Mouse (Mus musculus): ENCODE results near the gene Itch. TPM values are rescaled to one million over a fixed set of nuclear protein-coding genes. Genes with fewer than 3 reads are reported as not detected.
"Not testable (repeated sequence)": the region's sequence is repeated elsewhere in the genome, so short reads cannot be mapped to it uniquely, and the experiment has no call there.

The Itch gene
- total RNA-seq (2021), result 10 to 100 TPM; 44.8 to 48.0 TPM
- long read RNA-seq, experiment 1, full-length matches to known transcripts, result 20 of 22 reads
- long read RNA-seq, experiment 1, partial matches to known transcripts, result 2 of 22 reads
- long read RNA-seq, experiment 1, other reads (novel, unspliced or antisense), result 0 of 22 reads
- long read RNA-seq, experiment 2, full-length matches to known transcripts, result 3 of 6 reads
- long read RNA-seq, experiment 2, partial matches to known transcripts, result 1 of 6 reads
- long read RNA-seq, experiment 2, other reads (novel, unspliced or antisense), result 2 of 6 reads

- DNase-seq (ENCODE audit: low spot score in 2 of 2), result peak; percentile 87 to 89
Observed at GRCm38 (mm10) chr2:155133011-155133976, at the start of gene Itch. TSS of gene Itch (plus strand) at chr2:155133509.

- DNase-seq (ENCODE audit: low spot score in 2 of 2), result no peak
Observed at GRCm38 (mm10) chr2:155084546-155084945, 48.8 kb upstream of the Itch start.

GRCm38 (mm10) chr2:155086328-155086727 is 47.0 kb upstream of the Itch start:
- DNase-seq (ENCODE audit: low spot score in 2 of 2), result no peak

- no peak for DNase-seq (ENCODE audit: low spot score in 2 of 2)
Observed at GRCm38 (mm10) chr2:155088264-155088663, 45.0 kb upstream of the Itch start.

GRCm38 (mm10) chr2:155090909-155091742 is 42.2 kb upstream of the Itch start:
- no peak for DNase-seq (ENCODE audit: low spot score in 2 of 2)

GRCm38 (mm10) chr2:155091743-155092075 is 41.6 kb upstream of the Itch start:
- no peak for DNase-seq (ENCODE audit: low spot score in 2 of 2)

- no peak for DNase-seq (ENCODE audit: low spot score in 2 of 2)
Observed at GRCm38 (mm10) chr2:155093418-155093817, 39.9 kb upstream of the Itch start.

DNA sequence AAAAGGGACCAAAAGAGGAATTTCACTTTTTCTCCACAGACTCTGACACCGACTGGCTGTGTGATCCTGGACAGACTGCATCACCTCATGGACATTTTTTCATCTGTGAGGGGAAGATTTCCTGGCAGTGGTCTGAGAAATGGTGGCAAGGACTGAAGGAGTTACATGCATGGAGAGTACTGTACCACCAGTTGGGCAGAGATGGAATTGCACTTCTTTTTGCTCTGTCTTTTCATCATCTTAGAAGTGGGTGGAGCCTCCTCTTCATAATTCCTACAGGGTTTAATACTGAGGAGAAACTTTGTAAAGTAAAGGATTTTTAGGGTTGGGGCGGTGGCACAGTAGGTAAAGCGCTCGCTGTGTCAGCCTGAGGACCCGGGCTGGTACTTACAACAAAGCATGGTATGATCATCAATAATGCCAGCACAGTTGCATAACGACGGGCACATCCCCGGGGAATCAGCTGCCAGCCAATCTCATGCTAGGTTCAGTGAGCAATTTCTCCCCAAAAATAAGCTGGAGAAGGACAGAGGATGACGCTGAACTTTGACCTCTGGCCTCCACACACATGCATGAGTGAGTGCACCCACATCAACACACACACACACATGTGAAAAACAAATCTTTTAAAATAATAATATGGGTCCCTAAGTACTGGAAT is 34.5 kb upstream of the Itch start:
- no peak for DNase-seq (ENCODE audit: low spot score in 2 of 2)

DNA sequence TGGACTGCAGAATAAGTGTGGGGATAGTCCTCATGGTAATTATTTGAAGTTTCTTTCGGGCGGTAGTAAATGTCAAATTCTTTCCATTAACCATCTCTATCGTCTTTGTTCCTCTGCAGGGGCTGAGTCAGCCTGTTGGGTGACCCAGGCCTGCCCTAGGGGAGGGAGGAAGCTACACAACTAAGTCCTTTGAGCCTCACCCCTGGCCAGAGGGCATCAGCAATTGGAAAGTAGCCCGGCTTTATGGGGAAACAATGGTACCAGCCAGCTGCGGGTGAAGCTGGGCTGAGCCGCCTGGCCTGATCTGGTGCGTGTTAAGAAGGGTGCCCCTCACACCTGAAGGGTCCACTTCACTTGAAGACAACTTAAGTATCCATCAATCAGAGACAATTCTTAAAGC is 33.9 kb upstream of the Itch start:
- DNase-seq (ENCODE audit: low spot score in 2 of 2), result no peak

- DNase-seq (ENCODE audit: low spot score in 2 of 2), result no peak
Observed at GRCm38 (mm10) chr2:155099994-155100795, 33.1 kb upstream of the Itch start.

DNA sequence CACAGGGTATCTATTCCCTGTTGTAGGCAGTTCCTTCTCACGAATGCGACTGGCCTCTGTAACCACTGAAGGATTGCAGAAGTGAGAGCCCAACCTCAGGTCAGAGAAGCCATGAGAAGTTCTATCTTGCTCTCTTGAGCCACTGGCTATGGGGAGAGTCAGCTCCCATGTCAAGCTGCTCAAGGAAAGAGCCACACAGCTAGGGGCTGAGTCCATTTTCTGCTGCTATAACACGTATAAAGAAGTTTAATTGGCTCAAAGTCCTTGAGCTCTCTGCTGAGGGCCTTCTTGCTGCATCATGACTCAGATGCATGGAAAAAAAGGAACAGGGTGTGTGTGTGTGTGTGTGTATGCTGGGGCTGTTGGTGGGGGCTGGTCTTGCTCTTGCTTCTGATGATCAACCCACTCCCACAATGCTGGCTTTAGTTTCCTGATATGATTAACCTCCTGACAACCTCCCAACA is 32.5 kb upstream of the Itch start:
- no peak for DNase-seq (ENCODE audit: low spot score in 2 of 2)

- DNase-seq (ENCODE audit: low spot score in 2 of 2), result no peak
Observed at GRCm38 (mm10) chr2:155101761-155102181, 31.5 kb upstream of the Itch start.

DNA sequence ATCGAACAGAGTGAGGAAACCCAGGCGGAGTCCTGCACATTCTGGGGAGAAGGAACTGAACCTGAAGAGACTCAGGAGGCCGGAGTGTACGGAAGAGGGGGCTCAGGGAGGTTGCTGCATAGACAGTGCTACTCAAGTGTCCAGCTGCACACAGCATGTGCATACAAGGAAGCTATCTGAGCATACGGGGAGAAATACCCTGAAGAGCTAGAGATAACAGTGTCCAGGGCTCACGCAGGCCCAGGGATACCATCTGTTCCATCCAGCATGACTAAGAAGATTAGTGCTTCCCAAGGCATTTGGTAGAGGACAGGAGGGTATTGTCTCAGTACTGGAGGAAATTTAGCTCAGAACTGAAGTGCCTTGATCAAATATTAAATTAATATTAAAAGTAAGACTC is 29.7 kb upstream of the Itch start:
- DNase-seq (ENCODE audit: low spot score in 2 of 2), result no peak

- DNase-seq (ENCODE audit: low spot score in 2 of 2), result not testable (repeated sequence)
Observed at GRCm38 (mm10) chr2:155107276-155107675, 26.0 kb upstream of the Itch start.

DNA sequence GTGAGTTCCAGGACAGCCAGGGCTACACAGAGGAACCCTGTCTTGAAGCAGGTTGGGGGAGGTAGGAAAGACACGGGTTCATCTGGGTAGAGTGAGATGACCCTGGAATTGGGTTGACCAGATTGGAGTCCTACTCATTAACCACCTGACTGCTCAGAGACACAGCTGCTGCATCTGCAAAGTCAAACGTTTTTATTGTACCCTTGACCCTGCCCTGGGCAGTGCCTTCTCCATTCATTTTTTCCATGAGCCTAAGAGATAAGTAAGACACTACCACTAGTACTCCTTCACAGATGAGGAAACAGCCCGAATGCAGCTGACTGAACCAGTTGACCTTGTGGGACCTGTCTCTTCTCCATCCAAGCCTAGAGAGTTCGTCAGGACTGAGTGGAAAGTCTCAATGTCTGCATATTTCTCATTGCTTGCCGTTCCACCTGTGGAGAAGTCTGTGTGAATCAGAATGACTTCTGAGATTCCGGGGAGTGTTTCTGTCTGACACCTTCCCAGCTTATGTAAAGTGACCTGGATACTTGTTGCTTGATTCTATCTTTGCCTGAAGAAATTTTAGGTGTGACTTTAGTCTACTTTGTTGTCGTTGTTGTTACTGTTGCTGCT is 18.0 kb upstream of the Itch start:
- DNase-seq (ENCODE audit: low spot score in 2 of 2), result no peak

- DNase-seq (ENCODE audit: low spot score in 2 of 2), result no peak
Observed at GRCm38 (mm10) chr2:155133977-155134860, 910 bp downstream of the Itch start.

- no peak for DNase-seq (ENCODE audit: low spot score in 2 of 2)
Observed at GRCm38 (mm10) chr2:155135092-155135491, 1.8 kb downstream of the Itch start.

- no peak for DNase-seq (ENCODE audit: low spot score in 2 of 2)
Observed at GRCm38 (mm10) chr2:155135534-155135933, 2.2 kb downstream of the Itch start.
